Mouse (Mus musculus): ENCODE measurements around the gene Havcr2.
"Not testable (repeated sequence)": the region's sequence is repeated elsewhere in the genome, so short reads cannot be mapped to it uniquely, and the experiment has no call there.

Gene Havcr2

DNA sequence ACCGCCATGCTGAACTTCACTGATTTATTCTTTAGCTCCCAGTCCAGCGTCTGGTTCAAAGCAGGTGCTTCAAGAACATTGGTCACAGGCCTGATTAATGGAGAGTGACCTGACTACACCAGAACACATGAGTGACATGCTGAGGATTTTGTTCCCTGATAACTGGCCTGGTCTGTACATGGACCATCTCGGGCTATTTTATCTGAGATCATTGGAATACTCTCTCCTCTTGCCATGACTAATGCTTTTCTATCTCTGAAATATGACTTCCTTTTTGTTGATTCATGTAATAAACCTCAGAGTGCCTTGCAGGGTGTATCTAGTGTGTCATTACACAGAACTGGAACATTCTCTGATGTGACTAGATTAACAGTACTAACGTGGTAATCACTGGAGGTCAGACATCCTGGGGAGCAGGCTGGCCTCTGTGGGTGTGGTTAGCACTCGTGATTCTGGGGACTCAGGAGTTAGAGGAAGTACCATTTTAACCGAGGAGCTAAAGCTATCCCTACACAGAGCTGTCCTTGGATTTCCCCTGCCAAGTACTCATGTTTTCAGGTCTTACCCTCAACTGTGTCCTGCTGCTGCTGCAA, at the start of gene Havcr2:
Gene Havcr2 (plus strand): TSS at position 483 of the 593 bp plus-strand sequence.
- DNase-seq (ENCODE audit: extremely low spot score, low spot score), result no peak

DNA sequence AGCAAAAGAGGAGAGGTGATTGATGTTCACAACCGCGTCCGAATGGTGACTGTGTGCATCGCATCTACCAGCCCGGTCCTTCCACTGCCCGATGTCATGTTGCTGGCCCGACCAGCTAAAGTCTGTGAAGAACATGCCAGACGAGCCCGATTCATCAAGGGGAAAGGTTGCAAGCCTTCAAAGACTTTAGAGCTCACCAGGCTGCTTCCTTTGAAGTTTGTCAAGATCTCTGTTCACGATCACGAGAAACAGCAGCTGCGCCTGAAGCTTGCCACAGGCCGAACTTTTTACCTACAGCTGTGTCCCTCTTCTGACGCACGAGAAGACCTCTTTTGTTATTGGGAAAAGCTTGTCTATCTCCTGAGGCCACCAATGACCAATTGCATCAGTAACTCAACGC, 49.7 kb upstream of the Havcr2 start:
- no peak for DNase-seq (ENCODE audit: extremely low spot score, low spot score)

- no peak for DNase-seq (ENCODE audit: extremely low spot score, low spot score)
These were observed 48.0 kb upstream of the Havcr2 start for GRCm38 (mm10) chr11:46406721-46407120.

DNA sequence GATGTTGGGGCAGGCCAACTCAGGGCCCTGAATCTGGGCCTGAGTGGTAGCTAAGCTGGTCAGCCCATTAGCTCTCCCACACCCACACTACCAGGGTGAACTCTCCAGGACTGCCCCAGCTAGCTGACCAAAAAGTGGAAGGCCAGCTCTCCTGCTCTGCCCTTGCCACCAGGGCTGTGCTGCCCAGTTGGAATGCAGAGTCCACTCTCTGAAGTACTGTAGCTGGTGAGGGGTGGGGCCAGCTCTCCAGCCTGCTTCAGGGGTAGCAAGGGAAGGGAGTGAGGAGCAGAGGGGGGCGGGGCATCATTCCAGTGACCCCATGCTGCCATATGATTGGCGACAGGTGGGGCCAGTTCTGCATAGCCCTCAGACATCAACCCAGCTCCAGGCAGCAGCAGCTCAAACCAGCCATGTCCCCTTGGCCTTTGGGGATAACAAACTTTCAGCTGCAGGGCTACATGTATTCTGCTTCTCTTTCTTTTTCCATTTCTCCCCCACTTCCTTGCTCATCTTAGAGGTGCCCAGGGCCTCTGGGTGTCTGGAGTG, 44.6 kb upstream of the Havcr2 start:
- DNase-seq (ENCODE audit: extremely low spot score, low spot score), result no peak

GRCm38 (mm10) chr11:46418438-46418837, 36.3 kb upstream of the Havcr2 start:
- DNase-seq (ENCODE audit: extremely low spot score, low spot score), result no peak

GRCm38 (mm10) chr11:46418860-46419259, 35.9 kb upstream of the Havcr2 start:
- DNase-seq (ENCODE audit: extremely low spot score, low spot score), result no peak

DNA sequence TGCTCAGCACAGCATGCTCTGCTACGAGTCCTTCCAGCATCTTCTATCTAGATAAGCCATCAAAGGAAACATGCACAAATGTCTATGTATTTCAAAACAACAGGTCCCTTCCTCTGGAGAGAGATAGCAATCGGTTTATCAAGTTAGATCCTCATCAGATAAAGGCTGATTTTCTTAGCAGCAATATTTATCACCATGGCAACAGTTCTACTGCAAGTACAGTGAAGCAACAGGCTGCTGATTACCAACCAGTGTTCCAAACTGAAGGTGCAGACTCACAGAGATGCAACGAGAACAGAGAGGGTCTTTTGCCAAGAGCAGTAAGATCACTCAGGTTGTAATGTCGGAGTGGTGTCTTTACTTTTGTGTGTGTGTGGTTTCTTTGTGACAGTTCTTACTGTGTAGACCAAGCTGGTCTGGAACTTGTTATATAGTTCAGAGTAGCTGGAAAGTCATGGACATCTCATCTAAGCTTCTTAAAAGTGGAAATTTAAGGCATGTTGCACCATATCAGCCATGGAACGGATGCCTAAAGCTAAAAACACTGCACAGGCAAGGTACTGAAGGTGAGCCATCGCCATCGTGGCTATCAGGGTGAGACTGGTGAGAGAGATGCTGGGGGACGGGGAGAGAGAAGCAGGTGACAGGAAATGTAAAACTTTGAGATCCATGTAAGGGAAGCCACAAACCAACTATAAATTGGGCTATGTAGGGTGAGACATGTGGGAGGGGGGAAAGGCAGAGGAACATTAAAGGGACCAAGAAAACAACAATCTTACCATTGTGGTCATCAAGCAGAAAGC, 33.4 kb upstream of the Havcr2 start:
- DNase-seq (ENCODE audit: extremely low spot score, low spot score), result no peak

DNA sequence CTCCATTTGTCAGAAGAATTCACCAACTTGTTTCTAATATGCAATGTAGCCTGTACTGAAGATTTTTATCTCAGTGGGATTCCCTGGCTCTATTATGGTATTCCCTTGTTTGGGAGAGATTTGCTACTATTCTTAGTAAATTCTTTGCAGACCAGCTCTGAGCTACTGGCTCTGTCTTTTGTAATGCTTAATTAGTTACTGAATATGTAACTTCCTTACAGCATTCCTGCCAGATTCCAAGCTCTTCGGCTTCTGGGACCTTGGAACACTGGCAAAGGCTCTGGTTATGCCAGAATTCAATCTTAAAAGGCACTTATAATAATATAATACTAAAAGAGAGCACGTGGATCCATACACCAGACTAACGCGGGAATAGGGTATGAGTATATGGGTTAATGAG, 26.6 kb upstream of the Havcr2 start:
- DNase-seq (ENCODE audit: extremely low spot score, low spot score), result not testable (repeated sequence)

DNA sequence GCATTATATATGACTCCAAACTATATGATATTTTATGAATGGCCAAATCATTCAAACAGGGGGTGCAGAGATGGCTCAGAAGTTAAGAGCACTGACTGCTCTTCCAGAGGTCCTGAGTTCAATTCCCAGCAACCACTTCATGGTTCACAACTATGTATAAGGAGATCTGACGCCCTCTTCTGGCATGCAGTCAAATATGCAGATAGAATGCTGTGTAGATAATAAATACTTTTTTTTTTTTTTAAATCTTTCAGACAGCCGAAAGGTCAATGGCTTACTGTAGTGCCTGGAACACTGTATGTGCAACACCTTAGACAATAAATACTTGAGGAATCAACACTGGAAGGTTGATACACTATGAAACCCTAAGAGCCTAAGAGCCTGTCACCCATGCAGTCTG, 24.6 kb upstream of the Havcr2 start:
- no peak for DNase-seq (ENCODE audit: extremely low spot score, low spot score)

- DNase-seq (ENCODE audit: extremely low spot score, low spot score), result peak; percentile 76
These were observed 23.6 kb upstream of the Havcr2 start for GRCm38 (mm10) chr11:46431129-46431528.

DNA sequence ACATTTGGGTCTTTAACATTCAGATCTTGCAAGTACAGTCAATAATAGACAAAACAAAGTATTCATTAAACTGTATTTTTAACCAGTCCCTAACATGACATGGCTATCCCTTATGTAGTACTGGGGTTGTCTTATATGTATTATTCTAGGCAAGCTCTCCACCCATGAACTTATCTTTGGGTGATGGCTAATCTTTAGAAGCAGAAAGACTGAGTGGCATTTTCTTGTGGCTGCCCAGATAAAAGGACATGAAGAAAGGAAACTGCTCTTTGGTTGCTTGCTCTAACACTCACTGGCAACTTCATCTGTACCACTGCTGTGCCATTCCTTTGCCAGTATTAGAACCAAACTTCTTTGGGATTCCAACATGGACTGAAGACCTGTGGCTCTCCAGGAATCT, 19.4 kb upstream of the Havcr2 start:
- DNase-seq (ENCODE audit: extremely low spot score, low spot score), result no peak

- peak; percentile 90 for DNase-seq (ENCODE audit: extremely low spot score, low spot score)
These were observed 17.8 kb upstream of the Havcr2 start, which contains the start of gene Med7 for GRCm38 (mm10) chr11:46436760-46437458. Med7 (plus strand) TSS chr11:46436925.

DNA sequence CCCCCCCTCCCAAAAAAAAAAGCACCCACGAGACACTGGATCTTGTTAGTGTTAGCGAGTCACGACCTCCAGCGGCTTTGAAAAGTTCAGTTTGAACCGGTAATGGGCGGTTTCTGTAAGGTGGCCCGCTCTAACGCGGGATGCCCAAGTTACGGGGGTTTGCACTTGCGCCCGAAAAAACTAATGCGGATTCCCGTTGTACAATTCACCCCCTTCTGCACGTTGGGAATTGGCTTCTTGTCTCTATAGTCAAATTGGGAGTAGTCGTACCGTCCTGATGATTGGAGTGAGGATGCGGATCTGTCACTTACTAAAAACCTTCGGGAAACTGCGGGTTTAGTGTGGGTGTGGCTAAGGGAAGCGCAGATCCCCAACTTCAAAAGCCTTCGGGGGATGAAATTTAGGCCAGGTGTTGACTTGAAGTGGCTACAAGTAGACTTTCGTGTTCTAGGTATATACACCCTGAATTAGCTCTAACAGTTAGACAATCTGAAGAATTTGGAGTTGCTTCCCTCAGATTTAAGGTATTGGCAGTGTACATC, 17.2 kb upstream of the Havcr2 start:
- DNase-seq (ENCODE audit: extremely low spot score, low spot score), result peak; percentile 54

GRCm38 (mm10) chr11:46439005-46439543, 15.7 kb upstream of the Havcr2 start:
- DNase-seq (ENCODE audit: extremely low spot score, low spot score), result no peak

- DNase-seq (ENCODE audit: extremely low spot score, low spot score), result no peak
These were observed 13.0 kb upstream of the Havcr2 start for GRCm38 (mm10) chr11:46441774-46442173.

DNA sequence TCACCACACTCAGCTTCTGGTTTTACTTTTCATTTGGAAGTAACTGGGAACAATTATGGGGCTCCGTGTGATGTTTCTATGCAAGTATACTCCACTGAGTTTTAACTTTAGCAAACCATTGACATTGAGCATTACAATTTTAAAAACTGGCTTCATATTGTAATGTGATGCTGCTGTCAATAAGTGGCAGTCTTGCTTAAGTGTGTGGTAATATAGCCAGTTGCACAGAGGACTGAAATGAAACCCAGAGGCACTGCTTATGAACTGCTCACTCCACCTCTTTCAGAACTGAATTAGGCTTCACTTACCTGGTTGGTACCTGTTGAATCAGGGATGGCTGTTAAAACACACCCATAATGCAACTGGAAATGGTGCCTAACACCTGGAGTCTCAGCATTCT, 11.6 kb upstream of the Havcr2 start:
- DNase-seq (ENCODE audit: extremely low spot score, low spot score), result no peak

DNA sequence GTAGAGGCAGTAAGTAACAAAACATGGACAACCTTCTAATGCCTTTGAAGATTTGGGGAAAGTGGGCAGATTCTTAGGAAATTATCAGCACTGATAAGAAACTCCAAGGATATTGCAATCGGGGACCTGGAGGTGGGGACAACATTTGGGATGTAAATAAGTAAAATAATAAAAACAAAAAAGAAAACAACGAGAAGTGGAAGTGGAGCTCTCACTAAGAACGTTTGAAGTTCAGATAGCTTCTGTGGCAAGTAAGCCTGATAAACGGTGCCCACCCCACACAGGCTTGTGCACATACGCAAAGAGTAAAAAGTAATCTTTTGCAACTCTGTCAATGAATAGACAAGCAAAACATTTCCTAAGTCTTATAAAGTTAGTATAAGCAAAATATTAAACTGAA, 10.8 kb upstream of the Havcr2 start:
- DNase-seq (ENCODE audit: extremely low spot score, low spot score), result no peak

- DNase-seq (ENCODE audit: extremely low spot score, low spot score), result no peak
These were observed 8.6 kb upstream of the Havcr2 start for GRCm38 (mm10) chr11:46446150-46446549.

- DNase-seq (ENCODE audit: extremely low spot score, low spot score), result no peak
These were observed 6.9 kb upstream of the Havcr2 start for GRCm38 (mm10) chr11:46447644-46448484.

DNA sequence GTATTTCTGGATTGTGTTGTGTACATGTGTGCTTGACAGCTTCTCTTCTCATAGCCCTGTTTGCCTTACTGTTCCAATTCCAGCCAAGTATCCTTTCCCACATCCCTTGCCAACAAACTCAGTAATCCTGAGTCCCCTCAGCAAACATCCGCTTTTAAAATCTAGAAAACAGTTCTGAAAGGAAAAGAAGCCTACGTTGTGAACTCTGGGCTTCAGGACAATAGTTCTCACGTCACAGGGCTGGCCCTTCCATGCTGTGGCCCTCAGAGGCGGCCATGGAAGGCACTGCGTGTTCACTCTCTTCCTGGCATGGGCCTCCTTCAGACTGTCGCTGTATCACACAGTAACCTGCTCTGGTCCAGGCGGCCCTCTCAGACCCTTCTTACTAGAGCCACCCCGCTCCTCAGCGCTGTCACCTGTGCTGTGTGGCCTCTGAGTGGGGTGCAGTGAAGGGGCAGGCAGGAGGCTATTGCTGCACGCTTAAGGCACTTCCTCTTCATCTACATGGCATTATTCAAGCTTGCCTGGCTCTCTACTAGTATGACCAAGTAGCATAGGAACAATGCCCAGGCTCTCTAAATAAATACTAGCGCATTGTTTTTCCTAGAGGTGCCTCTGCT, 5.2 kb upstream of the Havcr2 start:
- no peak for DNase-seq (ENCODE audit: extremely low spot score, low spot score)
